Mouse (Mus musculus) embryo, embryonic 11.5 days (tissue): ENCODE results near the gene Trpm4.
"Not testable (repeated sequence)": the region's sequence is repeated elsewhere in the genome, so short reads cannot be mapped to it uniquely, and the experiment has no call there.

Experiments
- DNase-seq: peaks from one replicate; pipeline ENCODE4 v3.0.0-alpha.2; 2012; ENCODE audit warnings: low read depth, low spot score

Trpm4 gene

DNA sequence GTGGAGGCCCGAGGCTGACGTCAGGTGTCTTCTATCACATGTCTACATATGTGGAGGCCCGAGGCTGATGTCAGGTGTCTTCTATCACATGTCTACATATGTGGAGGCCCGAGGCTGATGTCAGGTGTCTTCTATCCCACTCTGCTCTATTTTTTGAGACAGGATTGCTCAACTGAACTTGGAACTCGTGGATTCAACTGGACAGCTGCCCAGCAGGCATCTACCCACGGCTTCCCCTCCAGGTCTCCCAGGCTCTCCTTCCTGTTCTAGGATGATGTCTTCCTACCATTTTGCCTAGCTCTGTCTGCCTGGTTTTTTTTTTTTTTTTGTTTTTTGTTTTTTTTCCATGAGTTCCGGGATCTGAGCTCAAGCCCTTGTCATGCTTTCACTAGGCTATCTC lies 77.8 kb downstream of the Trpm4 start:
- not testable (repeated sequence) for DNase-seq

DNA sequence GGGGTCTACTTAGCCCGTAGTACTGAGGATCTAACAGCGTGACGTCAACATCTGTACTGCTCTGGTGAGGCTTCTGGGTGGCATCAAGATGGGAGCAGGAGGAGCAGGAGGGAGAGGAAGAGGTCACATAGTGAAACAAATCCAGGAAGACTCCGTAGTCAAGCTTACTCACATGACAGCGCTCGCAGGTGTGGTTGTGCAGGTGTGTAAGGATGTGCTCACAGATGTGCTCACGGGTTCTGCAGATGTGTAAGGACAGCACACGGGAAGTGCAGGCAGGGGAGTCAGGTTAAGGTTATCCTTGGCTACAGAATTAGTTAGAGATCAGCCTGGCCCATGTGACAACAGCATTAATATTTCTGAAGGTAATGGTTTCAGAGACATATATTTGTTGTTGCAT lies 79.8 kb downstream of the Trpm4 start:
- DNase-seq = no peak
